Mouse (Mus musculus) MEL (cell line): ENCODE results near the gene Baiap2.

Source experiments
- CTCF ChIP-seq, 3 experiments: IDR thresholded peaks in 2 of 3; conservative IDR thresholded peaks in 1 of 3; 2 replicates each; pipeline ENCODE4 v1.5.1; 2011 to 2012; ENCODE audit warnings: low read length in 3 of 3, low read depth in 2 of 3, mild to moderate bottlenecking in 2 of 3, improper control_type of control experiment in 1 of 3, inconsistent platforms in 1 of 3, mixed read lengths in 1 of 3, moderate library complexity in 1 of 3; ENCODE audit not compliant: control insufficient read depth in 1 of 3, insufficient read depth in 1 of 3, poor library complexity in 1 of 3, severe bottlenecking in 1 of 3
- EP300 ChIP-seq, 2 experiments: IDR thresholded peaks; 2 replicates each; pipeline ENCODE4 v1.6.1; 2011; ENCODE audit warnings: improper control_type of control experiment in 2 of 2, low read length in 2 of 2, low read depth in 1 of 2, mild to moderate bottlenecking in 1 of 2

- TF ChIP-seq CTCF (IDR thresholded peaks at IDR 0.05 in 2 of 3, conservative IDR thresholded peaks at IDR 0.05 in 1 of 3; ENCODE audit: control insufficient read depth in 1 of 3, insufficient read depth in 1 of 3, low read depth in 2 of 3, low read length in 3 of 3, poor library complexity in 1 of 3, severe bottlenecking in 1 of 3): no peak
- TF ChIP-seq EP300 (IDR thresholded peaks at IDR 0.05; ENCODE audit: low read depth in 1 of 2, low read length in 2 of 2): no peak
Measured at GRCm38 (mm10) chr11:119988391-119988790, 45.8 kb downstream of the Baiap2 start.
